Mouse (Mus musculus) stomach, postnatal 0 days (tissue): Measurements from ENCODE around the gene Ripor2.

Experiments
- CTCF ChIP-seq: IDR thresholded peaks from 2 replicates; pipeline ENCODE4 v1.5.1; 2016; ENCODE audit warnings: antibody characterized with exemption, low read depth, mild to moderate bottlenecking, moderate library complexity
- EP300 ChIP-seq: optimal IDR thresholded peaks from 2 replicates; pipeline ENCODE3; 2016; ENCODE audit warnings: antibody characterized with exemption

DNA sequence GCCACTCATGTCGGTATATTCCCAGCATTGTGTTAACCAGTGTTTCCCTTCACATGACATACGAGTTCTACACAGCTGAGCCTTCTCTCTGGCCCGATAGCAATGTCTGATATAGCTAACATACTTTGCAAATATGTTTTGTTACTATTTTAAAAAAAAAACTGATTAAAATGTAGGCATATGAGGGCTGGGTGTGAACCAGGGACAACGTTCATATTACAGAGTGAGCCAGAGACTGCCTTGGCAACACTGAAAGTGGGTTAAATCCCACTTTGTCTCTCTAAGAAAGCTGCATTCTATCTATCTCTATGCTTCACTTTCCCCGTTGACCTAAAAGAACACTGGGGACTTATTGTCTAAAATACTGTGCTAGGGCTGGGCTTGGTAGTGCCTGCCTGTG lies 147.1 kb downstream of the Ripor2 start:
- TF ChIP-seq EP300 (no peak), CTCF (no peak)
